Mouse (Mus musculus): ENCODE measurements around the gene Arl3. TPM values are rescaled to one million over a fixed set of nuclear protein-coding genes. Genes with fewer than 3 reads are reported as not detected.

Gene Arl3
- total RNA-seq, 2 experiments from 2014 or later: 32.8 to 33.6 TPM

DNA sequence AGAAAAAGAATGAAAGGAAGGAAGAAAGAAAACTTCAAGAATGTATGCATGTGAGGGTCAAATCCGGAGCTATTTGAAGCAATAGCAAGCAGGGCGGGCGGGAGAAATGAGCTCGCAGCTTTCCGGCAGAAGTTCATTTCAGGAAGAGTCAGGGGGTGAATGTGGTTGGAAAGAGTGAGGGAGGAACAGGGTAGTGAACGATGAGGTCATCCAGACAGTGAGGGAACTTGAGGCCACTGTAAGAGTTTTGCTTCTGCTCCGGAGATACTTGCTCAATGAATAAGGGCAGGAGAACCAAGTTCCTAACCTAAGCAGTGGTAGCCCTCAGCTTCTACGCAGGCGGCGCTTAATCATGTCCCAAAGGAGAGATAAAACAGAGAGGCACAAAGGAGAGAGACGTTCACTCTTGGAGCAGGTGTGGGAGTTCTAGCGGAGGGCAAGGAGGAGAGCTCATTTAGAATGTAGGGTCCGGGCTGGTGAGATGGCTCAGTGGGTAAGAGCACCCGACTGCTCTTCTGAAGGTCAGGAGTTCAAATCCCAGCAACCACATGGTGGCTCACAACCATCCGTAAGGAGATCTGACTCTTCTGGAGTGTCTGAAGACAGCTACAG is 50.5 kb downstream of the Arl3 start:
- peak in 1 of 2 experiments; percentile 54 for DNase-seq
- intact Hi-C loops (cut with DNase I): no loop called here

DNA sequence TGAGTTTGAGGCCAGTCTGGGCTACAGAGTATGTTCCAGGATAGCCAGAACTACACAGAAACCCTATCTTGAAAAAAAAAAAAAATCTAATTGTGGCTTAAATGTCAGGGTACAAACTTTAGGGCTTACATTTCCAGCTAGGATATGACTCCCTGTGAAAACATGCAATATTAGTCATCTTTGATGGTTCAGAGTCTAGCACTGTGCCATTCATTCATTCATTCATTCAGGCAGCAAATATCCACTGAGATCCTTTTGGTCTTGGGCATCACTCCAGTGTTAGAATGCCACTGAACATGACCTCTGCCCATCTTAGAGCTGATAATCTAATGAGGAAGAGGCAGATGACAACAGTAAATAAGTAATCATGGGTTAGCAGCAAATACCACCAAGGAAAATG is 51.3 kb downstream of the Arl3 start:
- intact Hi-C loops (cut with DNase I): no loop called here
- no peak for DNase-seq

DNA sequence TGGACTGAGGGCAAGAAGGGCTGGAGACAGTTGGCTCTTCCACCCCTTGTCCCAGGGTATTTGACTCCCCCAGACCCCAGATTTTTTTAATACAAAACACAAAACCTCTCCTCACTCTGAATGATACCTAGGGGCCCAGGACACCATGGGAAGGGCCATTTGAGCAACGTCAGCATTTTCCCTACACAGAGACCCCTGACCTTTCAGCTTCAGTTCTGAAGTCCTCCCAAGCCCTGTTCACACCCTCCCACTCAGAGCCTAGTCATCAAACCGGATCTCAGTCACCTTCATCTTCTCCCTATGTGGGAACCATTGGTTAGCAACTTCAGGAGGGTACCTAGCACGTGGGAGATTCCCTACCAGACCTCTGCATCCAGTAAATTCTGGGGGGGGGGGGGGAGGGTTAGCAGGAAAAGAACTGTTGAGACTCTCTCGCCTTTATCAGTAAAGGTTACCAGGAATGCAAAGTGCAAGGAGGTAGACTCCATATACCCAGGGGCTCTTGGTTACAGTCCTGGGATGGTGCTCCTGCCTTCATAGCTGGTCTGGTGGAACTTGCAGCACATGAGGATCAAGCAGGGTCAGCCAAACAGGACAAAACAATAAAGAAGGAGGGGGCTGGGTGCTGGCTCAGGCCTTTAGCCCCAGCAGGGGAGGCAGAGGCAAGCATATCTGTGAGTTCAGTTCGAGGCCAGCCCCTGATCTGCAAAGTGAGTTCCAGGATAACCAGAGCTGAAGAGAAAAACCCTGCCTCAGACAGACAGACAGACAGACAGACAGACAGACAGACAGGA is 54.0 kb downstream of the Arl3 start:
- intact Hi-C loops (cut with DNase I): no loop called here
- no peak for DNase-seq

DNA sequence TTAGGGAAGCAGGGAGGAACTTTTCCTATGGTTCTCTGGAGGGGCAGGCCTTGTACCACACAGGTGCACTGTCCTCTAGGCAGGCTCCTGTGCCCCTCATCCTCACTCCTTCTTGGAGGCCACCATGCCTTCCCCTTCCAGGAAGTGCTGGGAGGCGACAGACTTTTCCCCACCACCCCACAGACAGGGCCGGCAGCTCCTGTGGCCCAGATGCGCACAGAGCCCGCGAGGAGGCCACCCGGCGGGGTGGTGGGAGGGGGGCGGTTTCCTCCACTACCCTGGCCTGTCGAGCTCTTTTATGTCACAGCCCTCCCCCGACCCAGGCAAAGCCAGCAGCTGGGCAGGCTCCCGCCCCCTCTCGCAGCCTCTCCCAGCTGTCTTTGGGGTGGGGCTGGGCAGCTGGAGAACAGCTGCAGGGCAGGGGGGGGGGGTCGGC is 54.6 kb downstream of the Arl3 start:
- intact Hi-C loops (cut with DNase I): no loop called here
- DNase-seq: peak; percentile 64 to 74

DNA sequence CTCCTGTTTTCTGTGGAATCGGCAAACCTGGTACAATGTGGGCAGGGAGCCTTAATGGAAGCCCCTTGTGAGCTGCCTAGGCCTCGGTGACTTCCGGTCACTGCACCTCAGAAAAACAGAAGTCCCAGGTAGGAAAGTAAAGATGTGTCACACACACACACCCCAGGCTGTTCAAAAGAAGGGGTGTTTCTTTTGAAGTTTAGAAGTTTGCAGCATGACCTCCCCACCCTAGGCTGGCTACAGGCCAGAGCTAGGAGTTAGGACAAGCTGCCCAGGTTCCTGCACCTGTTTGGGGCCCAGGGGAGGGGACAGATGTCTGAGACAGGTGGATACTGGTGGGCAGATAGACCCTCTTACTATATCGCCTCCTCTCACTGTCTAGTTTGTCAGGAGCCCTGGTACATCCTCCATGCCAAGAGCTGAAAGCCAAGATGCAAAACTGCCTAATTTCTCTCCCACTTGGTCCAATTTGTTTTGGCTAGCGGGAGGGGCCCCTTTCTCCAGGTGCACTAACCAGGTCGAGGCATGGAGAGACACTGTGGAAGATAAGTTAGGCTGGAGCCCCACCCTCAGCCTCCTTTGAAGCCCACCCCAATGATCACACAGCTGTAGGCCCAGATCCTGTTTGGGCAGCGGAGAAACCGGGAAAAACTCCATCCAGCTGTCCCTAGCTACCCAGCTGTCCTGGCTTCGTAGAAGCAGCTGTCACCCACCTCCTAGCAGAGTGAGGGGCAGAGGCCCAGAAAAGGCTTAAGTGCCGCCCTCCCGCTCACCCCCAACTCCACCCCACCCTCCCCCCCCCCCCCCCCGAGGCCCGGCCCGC is 55.3 kb downstream of the Arl3 start:
- intact Hi-C loops (cut with DNase I): no loop called here
- no peak for DNase-seq

DNA sequence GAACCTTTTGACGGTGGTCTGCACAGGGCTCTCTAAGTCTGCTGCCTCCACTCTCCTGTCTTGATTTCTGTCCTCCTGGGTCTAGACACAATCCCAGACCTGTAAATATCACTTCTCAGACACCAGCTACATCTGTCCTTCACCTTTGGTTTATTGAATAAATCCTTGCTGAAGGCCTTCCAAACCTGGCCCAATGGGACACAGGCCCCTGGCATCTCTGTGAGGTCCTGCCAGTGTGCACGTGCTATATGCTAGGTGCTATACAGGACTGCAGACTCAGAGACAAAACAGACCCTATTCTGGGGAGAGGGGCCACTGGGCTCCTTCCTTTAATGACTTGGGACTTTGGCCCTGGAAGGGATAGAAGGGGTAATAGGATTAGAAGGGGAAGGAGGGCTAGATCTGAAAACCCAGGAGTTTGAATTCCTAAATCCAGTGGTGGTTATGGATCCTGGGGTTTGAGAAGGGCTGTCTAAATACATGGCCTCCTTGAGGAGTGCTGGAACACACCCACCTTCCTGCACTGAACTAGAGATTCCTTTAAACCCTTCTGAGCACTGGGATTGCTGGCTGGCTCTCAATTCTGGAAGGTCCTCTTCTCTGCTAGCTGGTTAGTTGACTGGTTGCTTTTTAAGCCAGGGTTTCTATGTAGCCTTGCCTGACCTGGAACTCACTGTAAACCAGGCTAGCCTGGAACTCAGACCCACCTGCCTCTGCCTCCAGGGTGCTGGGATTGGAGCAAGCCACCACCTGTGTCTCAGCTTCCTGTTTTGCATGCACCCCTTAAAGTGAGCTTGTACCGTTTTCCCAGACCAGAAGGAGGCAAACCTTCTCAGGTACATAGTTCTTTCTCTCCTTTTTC is 56.1 kb downstream of the Arl3 start:
- intact Hi-C loops (cut with DNase I): no loop called here
- no peak for DNase-seq

DNA sequence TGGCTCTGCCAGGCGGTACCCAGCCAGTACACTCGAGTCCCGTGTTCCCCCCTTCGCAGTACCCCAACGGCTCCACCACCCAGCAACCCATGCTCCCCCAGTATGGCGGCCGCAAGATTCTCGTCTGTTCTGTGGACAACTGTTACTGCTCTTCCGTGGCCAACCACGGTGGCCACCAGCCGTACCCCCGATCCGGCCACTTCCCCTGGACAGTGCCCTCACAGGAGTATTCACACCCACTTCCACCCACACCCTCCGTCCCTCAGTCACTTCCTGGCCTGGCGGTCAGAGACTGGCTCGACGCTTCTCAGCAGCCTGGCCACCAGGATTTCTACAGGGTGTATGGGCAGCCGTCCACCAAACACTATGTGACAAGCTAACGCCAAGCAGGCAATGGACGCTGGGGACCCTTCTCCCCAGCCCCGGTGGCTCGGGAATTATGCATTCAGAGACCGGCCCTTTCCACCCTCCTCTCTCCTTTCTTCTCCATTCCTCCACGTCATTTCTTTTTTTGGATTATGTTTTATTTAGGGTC is 57.6 kb downstream of the Arl3 start:
- intact Hi-C loops (cut with DNase I): no loop called here
- DNase-seq: no peak

DNA sequence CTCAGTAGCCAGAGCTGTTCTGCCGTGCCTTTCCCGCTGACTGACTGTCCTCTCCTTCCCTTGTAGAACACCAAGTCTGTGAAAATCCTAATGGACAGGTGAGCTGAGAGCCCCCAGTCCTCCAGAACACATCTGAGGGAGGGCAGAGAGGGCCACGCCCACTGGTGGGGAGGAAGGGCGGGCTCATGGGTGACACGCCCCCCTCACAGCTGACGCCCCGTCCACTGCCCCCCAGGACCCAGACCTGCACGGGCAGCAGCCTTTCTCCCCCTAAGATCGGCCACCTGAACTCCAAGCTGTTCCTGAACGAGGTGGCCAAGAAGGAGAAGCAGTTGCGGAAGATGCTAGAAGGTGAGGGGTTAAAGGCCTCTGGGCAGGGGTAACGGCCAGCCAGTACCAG is 58.6 kb downstream of the Arl3 start:
- intact Hi-C loops (cut with DNase I): no loop called here
- no peak for DNase-seq

DNA sequence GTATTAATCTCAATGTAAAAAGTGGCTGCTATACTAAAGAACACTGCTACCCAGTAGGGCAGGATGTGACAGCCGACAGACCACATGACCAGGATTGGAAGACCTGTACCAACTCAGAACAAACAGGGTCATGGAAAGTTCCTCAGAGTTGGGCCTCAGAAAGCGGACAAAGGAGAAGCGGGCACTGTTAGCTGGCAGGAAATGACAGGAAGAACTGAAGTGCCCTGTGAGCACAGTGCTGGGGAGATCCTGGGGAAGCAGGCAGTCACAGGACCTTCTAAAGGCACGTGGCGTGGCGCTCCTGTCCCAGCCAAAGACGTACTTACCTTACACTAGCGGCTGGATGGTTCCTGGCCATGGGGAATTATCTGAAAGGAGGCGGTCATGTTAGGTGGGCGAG is 61.7 kb downstream of the Arl3 start:
- peak; percentile 51 to 58 for DNase-seq
- intact Hi-C loops (cut with DNase I): no loop called here

DNA sequence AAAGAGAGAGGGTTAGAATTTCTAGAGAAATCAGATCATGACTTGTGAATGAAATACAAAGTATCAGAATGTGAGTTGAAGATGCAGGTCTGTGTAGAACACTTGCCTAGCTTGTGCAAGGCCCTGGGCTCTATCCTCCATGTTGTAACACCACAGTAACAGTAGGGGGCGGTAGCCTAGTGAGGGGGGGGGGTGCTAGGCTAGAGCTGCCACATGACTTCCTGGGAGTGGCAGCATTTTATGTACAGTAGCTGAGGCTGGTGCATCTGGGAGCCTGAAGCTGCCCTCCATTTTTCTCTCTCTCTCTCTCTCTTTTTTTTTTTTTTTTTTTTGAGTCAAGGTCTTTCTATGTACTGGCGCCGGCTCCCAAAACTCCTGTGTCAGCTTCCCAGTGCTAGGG is 62.2 kb downstream of the Arl3 start:
- DNase-seq: no peak
- intact Hi-C loops (cut with DNase I): no loop called here

DNA sequence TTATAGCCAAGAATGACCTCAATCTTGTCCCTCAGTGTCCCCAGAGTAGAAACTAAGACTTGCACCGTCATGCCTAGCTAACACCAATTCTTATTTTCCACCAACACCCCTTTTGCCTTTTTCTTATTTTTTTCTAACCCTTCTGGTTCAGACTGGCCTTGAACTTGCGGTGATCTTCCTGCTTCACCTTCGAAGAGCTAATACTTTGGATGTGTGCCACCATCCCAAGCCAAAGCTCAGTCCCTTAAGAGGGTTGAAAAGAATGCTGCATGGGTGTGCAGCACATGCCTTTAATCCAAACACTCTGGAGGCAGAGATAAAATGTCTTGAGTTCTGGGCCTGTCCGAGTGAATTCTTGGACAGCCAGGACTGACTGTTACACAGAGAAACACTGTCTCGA is 62.6 kb downstream of the Arl3 start:
- intact Hi-C loops (cut with DNase I): no loop called here
- DNase-seq: no peak

DNA sequence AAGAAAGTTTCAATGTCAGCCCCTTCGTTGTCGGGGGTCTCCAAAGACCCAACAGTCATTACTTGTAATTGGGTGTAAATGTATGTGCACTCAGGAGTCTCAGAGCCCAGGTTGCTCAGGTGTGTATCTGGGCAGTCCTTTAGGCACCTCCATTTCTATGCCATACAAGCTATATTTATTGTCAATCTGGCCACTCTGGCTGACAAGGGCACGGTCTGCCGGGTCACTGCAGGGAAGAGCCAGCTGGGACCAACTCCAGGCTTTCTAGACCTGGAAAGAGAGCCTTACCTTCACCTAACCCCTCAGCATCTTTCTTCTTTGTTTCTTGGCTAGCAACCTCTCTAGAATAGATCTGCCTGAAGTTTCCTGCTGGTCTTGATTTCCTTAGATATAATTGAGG is 63.3 kb downstream of the Arl3 start:
- DNase-seq: no peak
- intact Hi-C loops (cut with DNase I): no loop called here

DNA sequence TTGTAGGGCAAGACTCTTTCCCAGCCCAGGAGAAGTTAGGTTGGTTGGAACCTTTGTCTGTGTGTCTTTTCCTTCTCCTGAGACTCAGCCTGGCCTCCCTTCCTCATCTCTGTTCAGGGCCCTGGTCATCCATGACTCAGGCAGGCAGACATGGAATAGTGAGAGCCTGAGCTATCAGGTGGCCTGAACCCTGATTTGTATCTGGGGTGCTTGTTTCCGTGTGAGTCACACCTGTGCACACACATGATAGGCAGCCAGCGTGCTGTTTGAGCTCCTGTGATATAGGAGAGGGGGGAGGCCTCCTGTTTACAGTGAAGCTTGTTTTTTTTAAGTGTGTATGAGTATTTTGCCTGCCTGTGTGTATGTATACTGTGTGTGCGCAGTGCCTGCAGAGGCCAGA is 63.8 kb downstream of the Arl3 start:
- no peak for DNase-seq
- intact Hi-C loops (cut with DNase I): no loop called here

DNA sequence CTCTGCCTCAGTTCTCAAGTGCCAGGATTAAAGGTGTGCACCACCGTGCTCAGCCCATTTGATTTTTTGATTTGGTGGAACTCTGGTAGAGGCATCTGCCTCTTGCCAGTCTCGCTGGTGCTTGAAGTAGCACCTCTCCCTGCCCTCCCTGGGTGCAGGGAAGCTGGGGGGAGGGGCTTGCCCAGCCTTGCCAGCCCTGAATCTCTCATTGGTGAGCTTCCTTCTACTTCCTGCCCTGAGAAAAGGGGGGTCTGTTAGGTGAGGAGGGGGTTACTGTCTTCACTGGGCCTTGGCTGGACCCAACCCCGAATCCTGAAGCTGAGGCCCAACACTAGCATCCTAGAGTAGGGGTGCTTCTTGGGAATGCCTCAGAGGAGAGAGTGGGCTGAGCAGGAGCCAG is 64.3 kb downstream of the Arl3 start:
- intact Hi-C loops (cut with DNase I): no loop called here
- no peak for DNase-seq

DNA sequence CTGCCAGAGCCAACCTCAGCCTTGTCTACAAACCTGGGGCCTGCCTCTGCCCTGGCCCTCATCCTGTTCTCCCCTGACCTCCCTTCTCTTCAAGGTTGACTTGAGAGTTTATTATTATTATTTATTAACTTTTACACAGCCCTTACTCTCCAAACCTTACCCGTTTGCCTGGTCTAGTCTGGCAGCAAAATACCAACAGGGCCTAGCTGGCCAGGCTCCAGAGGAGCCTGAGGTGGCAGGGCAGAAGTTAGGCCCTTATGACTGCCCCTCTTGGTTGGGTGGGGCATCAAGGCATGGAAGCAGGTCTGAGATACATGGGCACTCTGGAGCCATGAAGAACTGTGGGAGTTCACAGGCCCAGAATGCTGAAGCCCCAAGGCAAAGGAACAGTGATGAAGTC is 65.2 kb downstream of the Arl3 start:
- intact Hi-C loops (cut with DNase I): loop anchor here (2.0 kb wide), 1 partner anchor 55 kb away; no protein-coding TSS in a partner anchor
- DNase-seq: no peak

DNA sequence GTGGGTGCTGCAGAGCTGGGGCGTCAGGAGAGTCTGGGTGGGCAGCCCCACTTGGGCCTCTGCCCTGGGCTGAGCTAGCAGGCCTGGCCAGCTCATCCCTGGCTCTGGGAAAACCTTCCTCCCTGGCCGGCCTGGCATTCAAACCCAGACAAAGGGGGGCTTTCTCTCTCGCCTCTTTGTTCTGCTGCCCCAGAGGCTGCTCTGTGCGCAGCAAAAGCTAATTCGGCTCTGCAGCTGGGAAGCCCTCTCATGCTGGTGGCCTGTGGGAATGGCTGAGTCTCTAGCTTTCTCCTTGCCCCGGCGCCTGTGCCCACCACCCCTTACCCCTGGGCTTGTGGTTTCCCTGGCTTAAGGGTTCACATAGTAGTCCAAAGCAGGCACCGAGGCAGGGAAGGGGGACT is 65.8 kb downstream of the Arl3 start:
- intact Hi-C loops (cut with DNase I): loop anchor here (2.0 kb wide), 1 partner anchor 56 kb away; no protein-coding TSS in a partner anchor
- no peak for DNase-seq

DNA sequence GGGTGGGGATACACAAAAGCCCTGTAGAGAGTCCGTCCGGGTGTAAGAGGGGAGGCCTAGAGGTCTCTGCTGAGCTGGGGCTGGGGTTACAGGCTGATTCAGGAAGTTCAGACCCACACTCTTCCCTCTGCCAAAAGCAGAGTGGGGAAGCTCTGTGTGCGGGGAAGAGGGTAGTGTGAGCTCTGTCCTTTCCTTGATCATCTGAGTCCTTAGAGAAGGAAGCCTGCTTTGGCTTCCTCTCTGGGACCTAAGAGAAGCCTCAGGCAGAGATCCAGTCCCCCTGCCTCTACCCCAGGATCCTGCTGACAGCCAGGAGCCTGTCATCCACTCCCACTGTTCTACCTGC is 66.7 kb downstream of the Arl3 start:
- no peak for DNase-seq
- intact Hi-C loops (cut with DNase I): loop anchor here (2.0 kb wide), 1 partner anchor 56 kb away; no protein-coding TSS in a partner anchor

DNA sequence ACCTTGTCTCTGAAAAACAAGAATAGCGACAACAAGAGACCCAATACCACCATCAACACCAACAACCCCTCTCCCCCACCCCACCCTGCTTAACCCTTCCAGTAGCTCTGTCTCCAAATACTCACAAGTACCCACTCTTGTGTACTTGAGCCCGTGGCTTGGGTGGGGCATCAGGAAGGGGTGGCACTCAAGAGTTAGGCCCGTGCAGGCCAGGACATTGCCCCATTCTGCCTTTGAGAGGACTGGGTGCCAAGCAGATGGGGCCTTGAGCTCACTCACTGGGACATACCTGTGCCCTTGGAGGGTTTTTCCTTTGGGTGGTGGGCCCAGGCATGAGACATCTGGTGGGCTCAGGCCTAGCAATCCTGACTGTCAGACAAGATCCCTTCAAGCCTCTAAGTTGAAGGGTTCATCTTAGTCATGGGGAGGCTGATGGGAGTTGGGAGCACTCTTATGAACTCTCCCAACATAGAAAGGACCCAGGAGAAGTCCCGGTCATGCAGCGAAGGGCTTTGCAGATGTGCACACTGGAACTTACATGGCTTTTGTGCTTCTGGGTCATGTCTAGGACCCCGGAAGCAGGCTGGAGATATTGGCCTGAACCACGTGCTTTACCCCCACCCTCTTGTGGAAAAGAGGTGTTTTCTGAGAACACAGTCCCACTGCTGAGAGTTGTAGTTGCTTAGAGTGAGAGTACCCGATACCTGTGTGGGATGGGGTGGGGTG is 67.2 kb downstream of the Arl3 start:
- DNase-seq: no peak
- intact Hi-C loops (cut with DNase I): loop anchor here (2.0 kb wide), 2 partner anchors 19 to 57 kb away; no protein-coding TSS in a partner anchor

DNA sequence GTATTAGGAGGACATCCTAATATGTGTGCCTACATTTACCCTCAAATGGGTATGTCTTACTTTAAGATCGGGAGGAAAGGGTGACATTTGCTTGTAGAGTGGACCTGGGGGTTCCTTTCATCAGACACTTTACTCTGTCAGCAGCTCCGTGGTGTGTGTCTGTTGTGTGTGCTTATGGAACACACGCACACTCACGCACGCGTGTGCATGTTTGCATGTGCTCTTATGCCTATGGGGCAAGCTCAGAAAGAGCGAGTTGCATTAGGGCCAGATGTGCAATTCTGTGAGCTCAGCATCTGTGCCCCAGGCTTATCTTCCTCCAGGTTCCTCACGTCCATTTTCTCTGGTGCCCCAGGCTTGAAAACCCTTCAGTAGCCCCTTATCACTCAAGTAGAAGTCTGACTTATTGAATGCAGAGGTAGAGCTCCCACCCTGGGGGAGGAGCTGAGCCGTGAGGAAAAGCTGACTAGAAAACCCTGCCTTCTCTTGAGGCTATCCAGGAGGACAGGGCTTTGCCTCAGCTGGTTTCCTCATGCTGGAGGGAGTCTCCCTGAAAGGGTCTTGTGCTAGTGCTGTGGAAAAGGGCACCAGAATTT is 68.1 kb downstream of the Arl3 start:
- DNase-seq: no peak
- intact Hi-C loops (cut with DNase I): loop anchor here (2.0 kb wide), 1 partner anchor 20 kb away; no protein-coding TSS in a partner anchor

All from heart, postnatal 10 days (tissue).